Mouse (Mus musculus) liver, postnatal 0 days (tissue): ENCODE measurements at regions not wholly inside any gene's neighbourhood (a gene's known extent, or its start where the extent isn't known, plus 50 kb on each side); places are given as distances from the start of the nearest gene placed in this dataset.

ENCODE experiments used
- ATAC-seq: fragments of 200-750 bp; cut with Nextera tagmentation; 2 replicates; pipeline ENCODE4 v1.8.0; 2017; ENCODE audit warnings: mild to moderate bottlenecking, moderate library complexity
- DNase-seq: peaks from one replicate; pipeline ENCODE4 v3.0.0-alpha.2; 2016
- H3K27ac ChIP-seq: fragments of 300-500 bp; sonication (generic); 2 replicates; pipeline ENCODE4 v1.5.1; 2014; ENCODE audit warnings: antibody characterized with exemption, moderate library complexity, mild to moderate bottlenecking, low read depth
- H3K27me3 ChIP-seq: fragments of 300-500 bp; sonication (generic); 2 replicates; pipeline ENCODE4 v1.6.1; 2014; ENCODE audit warnings: low read length, control low read depth, mixed read lengths; ENCODE audit not compliant: insufficient read depth
- H3K36me3 ChIP-seq: fragments of 300-500 bp; sonication (generic); replicated peaks from 2 replicates; pipeline ENCODE4 v1.6.1; 2014; ENCODE audit warnings: mild to moderate bottlenecking, control low read depth, low read length, moderate library complexity, mixed read lengths; ENCODE audit not compliant: insufficient read depth
- H3K4me1 ChIP-seq: fragments of 300-500 bp; sonication (generic); 2 replicates; pipeline ENCODE4 v1.6.1; 2014; ENCODE audit warnings: antibody characterized with exemption, mild to moderate bottlenecking, control low read depth; ENCODE audit not compliant: insufficient read depth
- H3K4me2 ChIP-seq: fragments of 300-500 bp; sonication (generic); 2 replicates; pipeline ENCODE4 v1.6.1; 2014; ENCODE audit warnings: low read depth, mild to moderate bottlenecking, low read length, moderate library complexity, mixed read lengths
- H3K4me3 ChIP-seq: fragments of 300-500 bp; sonication (generic); 2 replicates; pipeline ENCODE4 v1.5.1; 2014; ENCODE audit warnings: low read depth, low read length
- H3K9ac ChIP-seq: fragments of 300-500 bp; sonication (generic); replicated peaks from 2 replicates; pipeline ENCODE4 v1.6.1; 2014; ENCODE audit warnings: mild to moderate bottlenecking, moderate library complexity
- H3K9me3 ChIP-seq: fragments of 300-500 bp; sonication (generic); 2 replicates; pipeline ENCODE4 v1.6.1; 2016; ENCODE audit warnings: mild to moderate bottlenecking, control low read depth, low read length, mixed read lengths
- CTCF ChIP-seq: sonication (generic); IDR thresholded peaks from 2 replicates; pipeline ENCODE4 v1.5.1; 2016; ENCODE audit warnings: antibody characterized with exemption, low read depth
- EP300 ChIP-seq: IDR thresholded peaks from 2 replicates; pipeline ENCODE4 v1.6.1; 2016; ENCODE audit warnings: antibody characterized with exemption, low read depth, mild to moderate bottlenecking
- WGBS: fragments of 180-500 bp; shearing (Covaris S2); extraction: QIAGEN DNeasy Blood & Tissue Kit; methylation state at CpG from one replicate; pipeline ENCODE4 v1.1.7; 2014; ENCODE audit not compliant: insufficient replicate concordance; 5-methylcytosine and 5-hydroxymethylcytosine counted together

DNA sequence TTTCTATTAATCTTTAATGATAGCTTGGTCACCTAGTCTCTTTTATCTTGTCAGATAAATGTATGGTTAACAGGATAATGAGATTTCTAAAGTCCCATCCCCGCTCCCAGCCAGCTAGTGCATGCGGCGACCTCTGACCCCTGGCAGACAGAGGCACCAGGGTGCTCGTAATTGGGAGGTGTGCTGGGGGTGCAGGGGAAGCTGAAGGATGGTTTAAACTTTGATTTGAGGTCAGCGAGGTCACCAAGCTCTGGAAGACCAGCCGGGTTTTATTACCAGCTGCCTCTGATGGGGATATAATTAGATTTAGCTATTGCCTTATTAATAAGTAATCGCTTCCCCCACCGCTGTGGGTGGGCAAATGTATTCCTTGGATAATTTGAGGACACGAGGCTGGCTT is 276.5 kb downstream of the Uaca start:
- Histone ChIP-seq H3K36me3 (no peaks in the 10 kb centered on the region), H3K4me1 (peaks cover 8% of the 10 kb centered on the region), H3K4me3 (no peak overlapping the region), H3K27me3 (no peaks in the 10 kb centered on the region), H3K4me2 (no peak overlapping the region), H3K27ac (no peak overlapping the region), H3K9ac (no peak overlapping the region), H3K9me3 (no peaks in the 10 kb centered on the region)
- 64% methylated on average over 9 of the region's 9 CpGs for WGBS
- TF ChIP-seq CTCF (no peak), EP300 (no peak)
- no peak for DNase-seq
- no peak for ATAC-seq

DNA sequence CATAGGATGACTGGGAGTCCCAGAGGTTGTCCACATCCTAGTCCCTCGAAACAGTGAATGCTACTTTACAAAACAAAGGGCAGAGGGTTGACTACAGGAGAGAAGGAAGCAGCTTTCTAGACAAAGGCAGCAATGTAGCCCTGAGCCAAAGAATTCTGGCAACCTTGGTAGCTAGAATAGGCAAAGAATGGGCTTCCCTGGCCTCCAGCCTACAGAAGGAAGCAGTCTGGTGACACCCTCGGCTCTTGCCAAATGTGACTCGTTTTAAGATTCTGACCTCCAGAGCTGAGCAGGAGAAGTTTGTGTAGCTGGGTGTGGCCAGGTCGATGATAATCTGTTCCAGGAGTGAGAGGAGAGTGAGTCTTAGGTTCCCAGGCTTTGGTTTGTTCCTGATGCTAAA is 279.1 kb downstream of the Uaca start:
- no peaks in the 10 kb centered on the region for H3K9me3 ChIP-seq
- ATAC-seq: no peak
- no peak for TF ChIP-seq EP300
- no peak for TF ChIP-seq CTCF
- 40% methylated on average over 4 of the region's 4 CpGs for WGBS
- H3K36me3 ChIP-seq: no peaks in the 10 kb centered on the region
- H3K4me1 ChIP-seq: peaks cover 8% of the 10 kb centered on the region
- H3K27me3 ChIP-seq: no peaks in the 10 kb centered on the region
- no peak for DNase-seq
- no peak overlapping the region for H3K9ac ChIP-seq
- no peak overlapping the region for H3K4me3 ChIP-seq
- H3K4me2 ChIP-seq: no peak overlapping the region
- no peak overlapping the region for H3K27ac ChIP-seq

DNA sequence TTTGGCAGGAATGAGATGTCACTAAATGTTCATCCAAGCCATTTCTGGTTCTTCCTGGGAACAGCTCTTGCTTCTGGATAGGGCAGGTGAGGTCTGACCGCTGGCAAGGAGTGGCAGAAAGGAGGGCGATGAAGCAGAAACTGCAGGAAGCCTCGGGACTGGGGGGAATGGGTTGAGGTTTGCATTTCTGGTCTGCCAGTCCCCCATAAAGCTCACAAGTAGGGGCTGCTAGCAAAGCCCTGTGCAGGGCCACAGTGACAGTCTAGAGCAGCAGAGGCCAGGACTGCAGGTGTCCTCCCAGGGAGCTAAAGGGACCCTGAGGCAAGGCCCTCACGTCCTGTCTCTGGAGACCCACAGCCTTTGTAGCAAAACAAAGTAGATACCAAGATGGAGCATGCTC is 280.7 kb downstream of the Uaca start:
- no peak overlapping the region for H3K4me3 ChIP-seq
- no peaks in the 10 kb centered on the region for H3K27me3 ChIP-seq
- no peak for TF ChIP-seq EP300
- TF ChIP-seq CTCF: no peak
- no peak overlapping the region for H3K9ac ChIP-seq
- DNase-seq: no peak
- WGBS: 68% methylated on average over 4 of the region's 4 CpGs
- H3K9me3 ChIP-seq: no peaks in the 10 kb centered on the region
- H3K4me2 ChIP-seq: no peak overlapping the region
- H3K4me1 ChIP-seq: no peaks in the 10 kb centered on the region
- ATAC-seq: no peak
- no peaks in the 10 kb centered on the region for H3K36me3 ChIP-seq
- H3K27ac ChIP-seq: no peak overlapping the region

DNA sequence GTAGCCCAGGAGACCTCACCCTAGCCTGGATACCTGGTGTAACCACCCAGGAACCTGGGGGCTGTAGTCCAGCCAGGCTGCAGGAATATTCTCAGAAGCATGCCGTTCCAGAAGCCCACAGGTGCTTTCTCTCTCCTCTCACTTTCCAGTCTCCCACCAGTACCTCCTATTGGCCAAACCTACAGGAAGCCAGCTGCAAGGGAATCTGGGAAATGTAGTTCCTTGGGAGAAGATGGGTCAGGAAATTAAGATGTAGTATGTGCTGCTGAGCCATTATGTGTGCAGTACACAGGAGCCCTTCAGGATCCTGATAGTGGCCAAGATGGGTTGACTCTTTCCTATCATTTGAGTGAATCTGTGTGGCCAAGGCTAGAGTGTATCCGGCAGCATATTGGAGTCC is 282.8 kb downstream of the Uaca start:
- DNase-seq (no peak), ATAC-seq (no peak)
- Histone ChIP-seq H3K27me3 (no peaks in the 10 kb centered on the region), H3K4me2 (no peak overlapping the region), H3K9ac (no peak overlapping the region), H3K4me3 (no peak overlapping the region), H3K36me3 (no peaks in the 10 kb centered on the region), H3K9me3 (no peaks in the 10 kb centered on the region), H3K27ac (no peak overlapping the region), H3K4me1 (no peaks in the 10 kb centered on the region)
- no peak for TF ChIP-seq EP300
- WGBS: 69% methylated on average over 2 of the region's 2 CpGs

DNA sequence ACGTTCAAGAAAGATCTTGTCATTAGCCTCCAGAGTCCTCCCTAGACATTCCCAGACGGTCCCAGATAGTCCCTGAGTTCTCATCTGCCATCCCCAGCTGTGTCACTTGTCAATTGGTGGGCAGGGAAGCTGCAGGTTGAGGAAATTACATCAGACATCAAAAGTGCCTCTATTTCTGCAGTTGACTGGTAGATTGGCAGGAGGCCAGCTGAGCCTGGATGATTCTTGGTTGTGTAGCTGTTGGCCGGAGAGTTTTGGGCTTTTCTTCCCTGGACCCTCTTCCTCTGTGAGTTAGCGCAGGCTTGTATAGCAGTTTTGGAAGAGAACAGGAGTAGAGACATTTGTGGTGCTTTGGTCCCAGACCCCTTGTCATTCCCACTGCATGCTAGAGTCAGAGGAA is 283.5 kb downstream of the Uaca start:
- no peak overlapping the region for H3K27ac ChIP-seq
- no peak overlapping the region for H3K9ac ChIP-seq
- no peak overlapping the region for H3K4me2 ChIP-seq
- H3K4me3 ChIP-seq: no peak overlapping the region
- no peaks in the 10 kb centered on the region for H3K36me3 ChIP-seq
- ATAC-seq (no peak), DNase-seq (no peak)
- no peaks in the 10 kb centered on the region for H3K4me1 ChIP-seq
- 78% methylated on average over 4 of the region's 4 CpGs for WGBS
- no peaks in the 10 kb centered on the region for H3K9me3 ChIP-seq
- TF ChIP-seq CTCF (no peak), EP300 (no peak)
- no peaks in the 10 kb centered on the region for H3K27me3 ChIP-seq

DNA sequence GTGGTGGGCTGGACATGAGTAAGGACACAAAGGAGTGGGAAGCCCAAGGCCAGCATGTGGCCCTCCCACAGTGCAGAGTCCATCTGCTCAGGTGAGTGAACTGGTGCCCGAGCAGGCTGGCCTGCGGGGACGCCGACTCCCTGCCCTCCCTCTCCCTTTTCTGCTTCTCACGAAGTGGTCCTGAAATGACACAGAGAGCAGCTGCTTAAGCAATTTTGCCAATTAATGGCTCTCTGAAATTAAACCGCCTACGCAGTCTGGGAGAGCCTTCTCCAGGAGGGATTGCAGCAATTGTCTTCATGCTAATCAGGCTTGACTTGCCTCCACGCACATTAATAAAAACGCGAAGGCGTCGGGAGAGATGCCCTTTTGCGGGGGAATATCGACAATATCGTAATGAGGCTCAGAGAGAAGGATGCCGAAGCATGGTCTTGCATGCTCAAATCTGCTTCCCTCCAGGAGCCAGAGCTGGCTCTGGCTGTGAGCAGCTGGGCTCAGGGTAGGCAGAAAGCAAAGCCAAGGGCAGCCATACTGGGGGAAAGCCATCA is 287.2 kb downstream of the Uaca start:
- Histone ChIP-seq H3K4me1 (no peaks in the 10 kb centered on the region), H3K4me3 (no peak overlapping the region), H3K9ac (no peak overlapping the region), H3K9me3 (no peaks in the 10 kb centered on the region), H3K27ac (no peak overlapping the region), H3K4me2 (no peak overlapping the region), H3K27me3 (no peaks in the 10 kb centered on the region), H3K36me3 (no peaks in the 10 kb centered on the region)
- DNase-seq (no peak), ATAC-seq (no peak)
- 79% methylated on average over 16 of the region's 16 CpGs for WGBS
- TF ChIP-seq CTCF: no peak
- TF ChIP-seq EP300: no peak

DNA sequence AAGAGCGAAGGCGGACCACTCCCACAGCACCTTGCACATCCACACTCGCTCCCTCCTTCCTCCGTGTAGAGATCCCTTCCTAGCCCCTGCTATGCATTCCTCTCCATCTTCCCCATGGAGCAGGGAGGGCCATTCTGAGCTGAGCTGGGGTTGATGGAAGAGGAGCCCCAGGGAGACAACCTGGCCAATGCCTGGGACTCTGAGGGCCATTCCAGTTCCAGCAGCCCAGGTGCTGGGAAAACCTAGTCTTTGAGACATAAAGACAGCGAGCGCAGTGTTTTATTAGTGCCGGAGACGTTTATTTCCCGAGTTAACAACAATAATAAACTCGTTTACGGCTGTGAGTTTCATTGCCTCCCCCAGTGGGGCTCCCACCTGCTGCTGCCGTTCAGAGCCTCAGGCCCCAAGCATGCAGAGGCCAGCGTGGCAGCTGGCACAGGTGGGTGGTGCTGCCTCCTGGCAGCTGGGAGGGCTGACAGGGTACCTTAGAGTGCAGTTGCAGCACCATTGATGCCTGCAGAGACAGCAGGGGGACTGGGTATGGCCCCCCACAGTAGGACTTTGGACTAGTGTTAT is 287.4 kb upstream of the Tle3 start:
- DNase-seq (no peak), ATAC-seq (no peak)
- no peak overlapping the region for H3K27ac ChIP-seq
- H3K4me2 ChIP-seq: no peak overlapping the region
- no peaks in the 10 kb centered on the region for H3K4me1 ChIP-seq
- no peaks in the 10 kb centered on the region for H3K27me3 ChIP-seq
- H3K9me3 ChIP-seq: no peaks in the 10 kb centered on the region
- H3K9ac ChIP-seq: no peak overlapping the region
- H3K4me3 ChIP-seq: no peak overlapping the region
- H3K36me3 ChIP-seq: no peaks in the 10 kb centered on the region
- WGBS: 76% methylated on average over 13 of the region's 13 CpGs
- TF ChIP-seq CTCF: no peak
- TF ChIP-seq EP300: no peak
